Mouse (Mus musculus): ENCODE measurements around the gene Dlgap1.
A peak's percentile ranks its signal among the peaks of the same experiment; 100 is the strongest.

Dlgap1 gene

GRCm38 (mm10) chr17:70779770-70780169 is 810.9 kb downstream of the Dlgap1 start:
- no peak for DNase-seq

GRCm38 (mm10) chr17:70780726-70781689 is 812.1 kb downstream of the Dlgap1 start:
- no peak for DNase-seq

- DNase-seq = peak; percentile 12
Observed at GRCm38 (mm10) chr17:70783273-70783672, 814.4 kb downstream of the Dlgap1 start.

- DNase-seq = no peak
Observed at GRCm38 (mm10) chr17:70787366-70787765, 818.5 kb downstream of the Dlgap1 start.

GRCm38 (mm10) chr17:70790801-70791200 is 821.9 kb downstream of the Dlgap1 start:
- DNase-seq = no peak

- DNase-seq = no peak
Observed at GRCm38 (mm10) chr17:70791596-70792275, 822.9 kb downstream of the Dlgap1 start.

- DNase-seq = no peak
Observed at GRCm38 (mm10) chr17:70794291-70794690, 825.4 kb downstream of the Dlgap1 start.

- no peak for DNase-seq
Observed at GRCm38 (mm10) chr17:70794722-70795121, 825.8 kb downstream of the Dlgap1 start.

GRCm38 (mm10) chr17:70795196-70795595 is 826.3 kb downstream of the Dlgap1 start:
- DNase-seq = no peak

GRCm38 (mm10) chr17:70796940-70797772 is 828.3 kb downstream of the Dlgap1 start:
- DNase-seq = peak; percentile 23

- no peak for DNase-seq
Observed at GRCm38 (mm10) chr17:70797773-70798045, 828.8 kb downstream of the Dlgap1 start.

GRCm38 (mm10) chr17:70799266-70799665 is 830.4 kb downstream of the Dlgap1 start:
- no peak for DNase-seq

GRCm38 (mm10) chr17:70802022-70802421 is 833.1 kb downstream of the Dlgap1 start:
- no peak for DNase-seq

- no peak for DNase-seq
Observed at GRCm38 (mm10) chr17:70805866-70806265, 837.0 kb downstream of the Dlgap1 start.

GRCm38 (mm10) chr17:70806600-70806999 is 837.7 kb downstream of the Dlgap1 start:
- DNase-seq = no peak

- no peak for DNase-seq
Observed at GRCm38 (mm10) chr17:70807885-70808284, 839.0 kb downstream of the Dlgap1 start.

GRCm38 (mm10) chr17:70808837-70809236 is 840.0 kb downstream of the Dlgap1 start:
- no peak for DNase-seq

GRCm38 (mm10) chr17:70809776-70810175 is 840.9 kb downstream of the Dlgap1 start:
- DNase-seq = no peak

- DNase-seq = no peak
Observed at GRCm38 (mm10) chr17:70810795-70811194, 841.9 kb downstream of the Dlgap1 start.

GRCm38 (mm10) chr17:70815001-70815400 is 846.1 kb downstream of the Dlgap1 start:
- no peak for DNase-seq

GRCm38 (mm10) chr17:70817862-70818451 is 849.1 kb downstream of the Dlgap1 start:
- no peak for DNase-seq

GRCm38 (mm10) chr17:70823083-70823482 is 854.2 kb downstream of the Dlgap1 start:
- no peak for DNase-seq

- no peak for DNase-seq
Observed at GRCm38 (mm10) chr17:70826227-70826626, 857.4 kb downstream of the Dlgap1 start.
